In the genomic region with DNA sequence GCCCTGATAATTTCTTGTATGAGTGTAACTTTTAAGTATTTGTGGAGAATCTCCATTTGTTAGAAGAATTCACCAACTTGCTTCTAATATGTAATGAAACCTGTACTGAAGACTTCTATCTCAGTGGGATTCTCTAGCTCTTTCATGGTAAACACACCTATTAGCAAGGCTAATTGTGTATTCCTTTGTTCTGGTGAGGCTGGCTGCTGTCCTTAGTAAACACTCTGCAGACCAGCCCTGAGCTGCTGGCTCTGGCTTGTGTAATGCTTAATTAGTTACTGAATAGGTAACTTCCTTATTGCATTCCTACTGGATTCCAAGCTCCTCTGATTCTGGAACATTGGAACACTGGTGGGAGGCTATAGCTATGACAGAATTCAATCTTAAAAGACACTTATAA, we compare ENCODE assay signal across 26 mouse cellular contexts.
DNase-seq lines count a peak whose midpoint lies in the region; ATAC-seq and TF ChIP-seq lines count a peak whose summit lies in the region.
"Had no signal": no experiment of that assay in that cellular context is flagged by ENCODE, and none has a peak within 500 bp of the region (broad histone marks: within the 10 kb centered on the region; RNA-seq: fewer than 3 reads in every experiment).

No protein-coding gene starts in this region.

- H3K27ac ChIP-seq in kidney, embryonic 14.5 days (ENCODE audit: low read depth, low read length): no peak overlapping the region
- H3K27ac ChIP-seq: embryonic facial prominence, embryonic 12.5 days; embryonic facial prominence, embryonic 15.5 days; heart, embryonic 15.5 days; hindbrain, embryonic 10.5 days; hindbrain, embryonic 13.5 days had no signal

- TF ChIP-seq POLR2A in lung, adult 2 months (IDR thresholded peaks at IDR 0.05; ENCODE audit: borderline replicate concordance, extremely low read depth, low read depth, low read length): no peak

- H3K4me2 ChIP-seq in kidney, embryonic 14.5 days (replicated peaks; ENCODE audit: low read depth, low read length): no peak overlapping the region
- H3K4me2 ChIP-seq: embryonic facial prominence, embryonic 12.5 days; embryonic facial prominence, embryonic 15.5 days; heart, embryonic 12.5 days; heart, embryonic 15.5 days; hindbrain, embryonic 13.5 days had no signal

- H3K36me3 ChIP-seq in kidney, embryonic 14.5 days (ENCODE audit: control insufficient read depth, insufficient read depth, low read length): no peaks in the 10 kb centered on the region
- H3K36me3 ChIP-seq: embryonic facial prominence, embryonic 12.5 days; embryonic facial prominence, embryonic 15.5 days; heart, embryonic 12.5 days; heart, embryonic 15.5 days; hindbrain, embryonic 10.5 days; hindbrain, embryonic 13.5 days had no signal

- DNase-seq in kidney, adult 11 months: peak; percentile 22
- DNase-seq in kidney, adult 18-20 months: no peak
- peak; percentile 3 for DNase-seq in kidney, postnatal 14 days
- DNase-seq in lung, postnatal 36 days: peak; percentile 2
- no peak for DNase-seq in lung, adult 2 months
- no peak for DNase-seq in frontal cortex, postnatal 10 days (ENCODE audit: low spot score in 2 of 2)
- no peak for DNase-seq in spleen, adult 12 weeks (ENCODE audit: low spot score)
- DNase-seq: adrenal gland, postnatal 10 days; cerebellum, adult 11 months; cerebellum, adult 2 months; cerebellum, adult 9-11 months; cerebellum, postnatal 25 days; forebrain, postnatal 0 days; gastrocnemius, postnatal 25 days; heart, adult 18-20 months; heart, postnatal 10 days; heart, postnatal 36 days had no signal

- H3K9ac ChIP-seq in kidney, embryonic 14.5 days (ENCODE audit: low read depth, low read length): no peak overlapping the region
- H3K9ac ChIP-seq: embryonic facial prominence, embryonic 12.5 days; embryonic facial prominence, embryonic 15.5 days; forebrain, postnatal 0 days; heart, embryonic 12.5 days; heart, embryonic 15.5 days; hindbrain, embryonic 13.5 days had no signal

- H3K27me3 ChIP-seq in kidney, embryonic 14.5 days (ENCODE audit: control insufficient read depth, insufficient read depth, low read length): no peaks in the 10 kb centered on the region
- H3K27me3 ChIP-seq: embryonic facial prominence, embryonic 12.5 days; embryonic facial prominence, embryonic 15.5 days; heart, embryonic 12.5 days; heart, embryonic 15.5 days; hindbrain, embryonic 13.5 days had no signal

- TF ChIP-seq CTCF in lung, adult 2 months (IDR thresholded peaks at IDR 0.05; ENCODE audit: insufficient read depth, low read length): no peak

- H3K9me3 ChIP-seq in kidney, embryonic 14.5 days (ENCODE audit: control insufficient read depth, low read length): no peaks in the 10 kb centered on the region
- H3K9me3 ChIP-seq: embryonic facial prominence, embryonic 12.5 days; embryonic facial prominence, embryonic 15.5 days; heart, embryonic 15.5 days; hindbrain, embryonic 10.5 days; hindbrain, embryonic 13.5 days had no signal

- no peak for ATAC-seq in kidney, embryonic 14.5 days (ENCODE audit: low FRiP score, low TSS enrichment)
- ATAC-seq: forebrain, embryonic 14.5 days; forebrain, postnatal 0 days; hindbrain, embryonic 16.5 days had no signal

- no peaks in the 10 kb centered on the region for H3K4me1 ChIP-seq in kidney, embryonic 14.5 days (ENCODE audit: control insufficient read depth, insufficient read depth, low read length)
- no peaks in the 10 kb centered on the region for H3K4me1 ChIP-seq in lung, adult 2 months (ENCODE audit: control insufficient read depth, insufficient read depth, low read length)
- H3K4me1 ChIP-seq: embryonic facial prominence, embryonic 12.5 days; embryonic facial prominence, embryonic 15.5 days; heart, embryonic 12.5 days; heart, embryonic 15.5 days; hindbrain, embryonic 13.5 days had no signal

- H3K4me3 ChIP-seq in kidney, embryonic 14.5 days (ENCODE audit: low read length): no peak overlapping the region
- no peak overlapping the region for H3K4me3 ChIP-seq in lung, adult 2 months (replicated peaks; ENCODE audit: extremely low read depth, low read depth, low read length)
- H3K4me3 ChIP-seq: embryonic facial prominence, embryonic 12.5 days; embryonic facial prominence, embryonic 15.5 days; heart, embryonic 12.5 days; heart, embryonic 15.5 days; hindbrain, embryonic 10.5 days; hindbrain, embryonic 13.5 days had no signal

Comparison
In these comparisons a context has a peak if more than half of its experiments do, and no peak if none do; other contexts are left out.
1. DNase-seq: peak in kidney, adult 11 months (single experiment), kidney, postnatal 14 days (single experiment) and lung, postnatal 36 days (single experiment); none in kidney, adult 18-20 months (single experiment), lung, adult 2 months (single experiment), frontal cortex, postnatal 10 days (0 of 2) and spleen, adult 12 weeks (single experiment).